Mouse (Mus musculus) embryonic fibroblast, embryonic 13.5 days (primary cell): ENCODE measurements around the gene Gdpgp1.

Experiments
- CTCF ChIP-seq: IDR thresholded peaks from 2 replicates; pipeline ENCODE4 v1.5.1; 2011; ENCODE audit warnings: mild to moderate bottlenecking, control low read depth, low read length, moderate library complexity, borderline replicate concordance; ENCODE audit not compliant: insufficient read depth
- POLR2A ChIP-seq: IDR thresholded peaks from 2 replicates; pipeline ENCODE4 v1.6.1; 2011; ENCODE audit warnings: low read depth, mild to moderate bottlenecking, control low read depth, low read length, moderate library complexity

DNA sequence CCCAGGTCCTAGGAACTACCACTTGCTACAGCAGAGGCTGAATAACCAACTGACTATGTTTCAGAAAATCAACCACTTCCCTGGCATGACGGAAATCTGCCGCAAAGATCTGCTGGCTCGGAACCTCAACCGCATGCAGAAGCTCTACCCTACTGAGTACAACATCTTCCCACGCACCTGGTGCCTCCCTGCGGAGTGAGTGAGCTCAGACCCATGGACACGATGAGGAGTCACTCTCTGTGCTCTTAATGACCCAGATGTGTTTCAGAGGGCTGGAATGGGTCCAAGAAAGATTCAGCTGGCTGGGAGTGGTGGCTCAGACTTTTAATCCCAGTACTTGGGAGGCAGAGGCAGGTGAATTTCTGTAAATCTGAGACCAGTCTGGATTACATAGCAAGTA is 19.8 kb downstream of the Gdpgp1 start:
- TF ChIP-seq CTCF (no peak), POLR2A (no peak)
